Mouse (Mus musculus) forebrain, embryonic 14.5 days (tissue): ENCODE measurements at regions not wholly inside any gene's neighbourhood (a gene's known extent, or its start where the extent isn't known, plus 50 kb on each side); places are given as distances from the start of the nearest gene placed in this dataset.

ENCODE experiments used
- ATAC-seq: fragments of 200-750 bp; cut with Nextera tagmentation; 2 replicates; pipeline ENCODE4 v1.8.0; 2017; ENCODE audit warnings: mild to moderate bottlenecking, moderate library complexity
- DNase-seq: peaks from one replicate; pipeline ENCODE4 v3.0.0-alpha.2; 2015; ENCODE audit warnings: low spot score
- H3K27ac ChIP-seq: fragments of 300-500 bp; sonication (generic); 2 replicates; pipeline ENCODE4 v1.5.1; 2014; ENCODE audit warnings: low read depth, mild to moderate bottlenecking, control low read depth, low read length, moderate library complexity
- H3K27me3 ChIP-seq: fragments of 300-500 bp; sonication (generic); replicated peaks from 2 replicates; pipeline ENCODE4 v1.6.1; 2014; ENCODE audit warnings: low read length, control low read depth, mixed read lengths; ENCODE audit not compliant: control insufficient read depth, insufficient read depth
- H3K36me3 ChIP-seq: fragments of 300-500 bp; sonication (generic); 2 replicates; pipeline ENCODE4 v1.6.1; 2014; ENCODE audit warnings: low read length, control low read depth; ENCODE audit not compliant: control insufficient read depth, insufficient read depth
- H3K4me1 ChIP-seq: fragments of 300-500 bp; sonication (generic); 2 replicates; pipeline ENCODE4 v1.6.1; 2014; ENCODE audit warnings: antibody characterized with exemption, low read length, control low read depth; ENCODE audit not compliant: control insufficient read depth, insufficient read depth
- H3K4me2 ChIP-seq: fragments of 300-500 bp; sonication (generic); 2 replicates; pipeline ENCODE4 v1.6.1; 2014; ENCODE audit warnings: mild to moderate bottlenecking, control low read depth, low read length
- H3K4me3 ChIP-seq: fragments of 300-500 bp; sonication (generic); 2 replicates; pipeline ENCODE4 v1.5.1; 2014; ENCODE audit warnings: low read depth, low read length, control low read depth
- H3K9ac ChIP-seq: fragments of 300-500 bp; sonication (generic); 2 replicates; pipeline ENCODE4 v1.6.1; 2014; ENCODE audit warnings: mild to moderate bottlenecking, low read length, control low read depth, moderate library complexity
- H3K9me3 ChIP-seq: fragments of 300-500 bp; sonication (generic); replicated peaks from 2 replicates; pipeline ENCODE4 v1.6.1; 2016; ENCODE audit warnings: low read length, control low read depth, mixed read lengths; ENCODE audit not compliant: control insufficient read depth
- WGBS: fragments of 180-500 bp; shearing (Covaris S2); extraction: QIAGEN DNeasy Blood & Tissue Kit; methylation state at CpG from one replicate; pipeline ENCODE4 v1.1.7; 2014; 5-methylcytosine and 5-hydroxymethylcytosine counted together

DNA sequence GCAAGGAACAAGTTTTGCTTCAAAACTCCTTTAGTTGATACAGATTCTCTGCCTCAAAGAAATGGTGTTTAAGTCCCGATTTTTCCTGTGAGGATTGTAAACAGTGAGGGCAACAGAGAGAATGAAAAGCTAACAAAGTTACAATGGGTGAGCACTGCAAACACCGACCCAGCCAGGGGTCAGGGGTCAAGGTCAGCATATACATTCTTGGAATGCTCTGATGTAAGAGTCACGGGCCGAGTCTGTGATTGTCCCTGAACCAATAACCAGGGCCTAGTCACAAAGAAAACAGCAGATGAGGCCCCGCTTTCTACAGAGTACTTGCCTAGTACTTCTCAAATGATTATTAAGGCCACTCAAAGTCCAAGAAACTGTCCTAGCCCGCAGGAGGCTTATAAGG is 95.4 kb upstream of the Frmd6 start:
- Histone ChIP-seq H3K9me3 (no peaks in the 10 kb centered on the region), H3K27ac (no peak overlapping the region), H3K9ac (no peak overlapping the region), H3K4me1 (no peaks in the 10 kb centered on the region), H3K36me3 (no peaks in the 10 kb centered on the region), H3K27me3 (no peaks in the 10 kb centered on the region), H3K4me3 (no peak overlapping the region), H3K4me2 (no peak overlapping the region)
- ATAC-seq (no peak), DNase-seq (no peak)
- 67% methylated on average over 6 of the region's 6 CpGs for WGBS

DNA sequence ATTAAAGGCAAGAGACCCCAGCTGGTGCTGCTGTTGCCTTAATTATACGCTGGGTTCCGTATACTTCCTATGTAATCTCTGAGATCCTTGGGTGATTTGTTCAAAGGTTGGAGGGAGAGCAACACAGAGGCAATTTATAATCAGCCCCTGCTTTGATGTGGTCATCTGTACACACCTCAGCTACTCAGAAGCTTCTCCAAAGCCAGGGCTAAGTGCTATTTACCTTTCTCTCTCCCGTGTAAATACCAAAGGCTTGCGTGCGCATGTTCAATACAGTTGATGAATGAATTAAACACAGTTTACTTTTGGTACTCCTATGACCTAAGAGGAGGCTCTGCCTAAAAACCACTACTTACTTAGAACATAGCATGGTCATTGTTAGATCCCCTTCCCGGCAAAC is 93.8 kb upstream of the Frmd6 start:
- no peak overlapping the region for H3K9ac ChIP-seq
- H3K36me3 ChIP-seq = no peaks in the 10 kb centered on the region
- H3K4me1 ChIP-seq = no peaks in the 10 kb centered on the region
- H3K4me3 ChIP-seq = no peak overlapping the region
- no peak overlapping the region for H3K4me2 ChIP-seq
- no peak for DNase-seq
- WGBS = 91% methylated on average over 6 of the region's 6 CpGs
- H3K27me3 ChIP-seq = no peaks in the 10 kb centered on the region
- no peak for ATAC-seq
- no peak overlapping the region for H3K27ac ChIP-seq
- no peaks in the 10 kb centered on the region for H3K9me3 ChIP-seq

DNA sequence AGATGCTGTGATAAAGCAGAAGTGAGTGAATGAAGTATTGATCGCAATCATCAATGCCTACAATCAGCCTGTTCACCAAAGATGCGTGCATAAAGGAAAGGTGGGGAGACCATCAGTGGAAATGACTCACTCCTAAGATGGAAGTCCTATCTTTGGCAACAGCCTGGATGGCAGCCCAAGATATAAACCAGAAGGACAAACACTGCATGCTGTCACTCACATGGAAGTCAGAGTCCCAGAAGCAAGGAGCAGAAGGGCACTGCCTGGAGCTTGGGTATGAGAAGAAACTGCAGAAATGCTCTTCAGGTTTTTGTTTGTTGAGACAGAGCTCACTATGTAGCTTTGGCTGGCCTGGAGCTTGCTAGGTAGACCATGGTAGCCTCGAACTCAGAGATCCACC is 92.7 kb upstream of the Frmd6 start:
- ATAC-seq (no peak), DNase-seq (no peak)
- H3K4me2 ChIP-seq = no peak overlapping the region
- H3K4me3 ChIP-seq = no peak overlapping the region
- no peaks in the 10 kb centered on the region for H3K4me1 ChIP-seq
- H3K27me3 ChIP-seq = no peaks in the 10 kb centered on the region
- no peak overlapping the region for H3K27ac ChIP-seq
- no peak overlapping the region for H3K9ac ChIP-seq
- no peaks in the 10 kb centered on the region for H3K9me3 ChIP-seq
- WGBS = 95% methylated on average over 3 of the region's 3 CpGs
- H3K36me3 ChIP-seq = no peaks in the 10 kb centered on the region

DNA sequence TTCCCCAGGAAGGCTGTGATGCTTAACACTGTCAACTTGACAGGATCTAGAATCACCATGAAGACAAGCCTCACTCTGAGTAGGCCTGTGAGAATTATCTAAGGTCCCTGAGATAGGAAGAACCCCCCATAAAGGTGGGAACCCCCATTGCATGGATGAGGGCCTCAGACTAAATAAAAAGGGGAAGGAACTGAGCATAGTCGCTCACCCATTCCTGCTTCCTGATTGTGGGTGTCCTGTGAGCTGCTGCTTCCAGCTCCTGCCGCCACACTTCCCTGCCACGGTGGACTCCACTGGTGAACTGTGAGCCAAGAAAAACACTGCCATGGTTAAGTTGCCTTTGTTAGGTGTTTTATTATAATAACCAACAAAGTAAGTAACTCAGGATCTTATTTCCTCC is 86.8 kb upstream of the Frmd6 start:
- no peaks in the 10 kb centered on the region for H3K36me3 ChIP-seq
- no peak for DNase-seq
- no peak overlapping the region for H3K4me3 ChIP-seq
- no peaks in the 10 kb centered on the region for H3K4me1 ChIP-seq
- no peaks in the 10 kb centered on the region for H3K27me3 ChIP-seq
- WGBS = 89% methylated on average over 3 of the region's 3 CpGs
- no peak overlapping the region for H3K4me2 ChIP-seq
- H3K9ac ChIP-seq = no peak overlapping the region
- no peaks in the 10 kb centered on the region for H3K9me3 ChIP-seq
- no peak overlapping the region for H3K27ac ChIP-seq
- ATAC-seq = no peak

DNA sequence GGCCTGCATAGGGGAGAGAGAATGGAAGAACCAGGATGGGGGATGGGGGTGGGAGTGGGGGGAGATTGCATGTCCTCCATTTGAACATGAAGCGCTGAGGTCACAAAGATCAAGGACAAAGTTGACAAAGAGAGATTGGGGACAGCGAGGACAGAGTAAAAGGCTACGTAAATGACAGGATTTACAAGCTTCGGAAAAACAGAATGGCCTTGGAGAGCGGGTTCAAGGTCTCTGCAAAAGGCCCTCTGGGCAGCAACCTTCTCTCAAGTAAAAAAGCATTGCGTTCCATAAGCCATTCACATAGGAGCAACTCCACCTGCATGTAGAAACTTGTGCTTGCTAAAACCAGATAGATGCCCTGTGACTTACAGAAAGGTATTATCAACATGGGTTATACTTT is 86.0 kb upstream of the Frmd6 start:
- DNase-seq = no peak
- WGBS = 96% methylated on average over 6 of the region's 6 CpGs
- Histone ChIP-seq H3K9ac (no peak overlapping the region), H3K9me3 (no peaks in the 10 kb centered on the region), H3K4me3 (no peak overlapping the region), H3K4me1 (no peaks in the 10 kb centered on the region), H3K27ac (no peak overlapping the region), H3K4me2 (no peak overlapping the region), H3K36me3 (no peaks in the 10 kb centered on the region), H3K27me3 (no peaks in the 10 kb centered on the region)
- no peak for ATAC-seq

DNA sequence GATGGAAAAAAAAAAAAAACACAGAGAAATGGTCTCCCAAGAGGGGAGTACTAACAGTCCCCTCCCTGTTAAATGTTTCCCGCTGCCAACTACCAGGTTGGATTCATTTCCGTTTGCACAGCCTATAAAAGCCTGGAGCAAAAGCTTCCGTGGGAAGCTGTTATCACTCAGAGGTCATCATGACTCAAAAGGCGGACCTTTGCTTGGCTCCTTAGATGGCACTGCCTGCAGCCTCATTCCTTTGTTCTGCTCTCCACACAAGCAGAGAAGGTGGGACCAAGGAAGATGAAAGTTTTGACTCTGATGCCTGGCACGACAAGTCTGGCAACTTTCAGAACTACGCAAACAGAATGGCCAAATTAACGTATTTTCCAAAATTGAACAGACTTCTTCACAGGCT is 85.5 kb upstream of the Frmd6 start:
- no peak for DNase-seq
- Histone ChIP-seq H3K4me3 (no peak overlapping the region), H3K9me3 (no peaks in the 10 kb centered on the region), H3K36me3 (no peaks in the 10 kb centered on the region), H3K27ac (no peak overlapping the region), H3K9ac (no peak overlapping the region), H3K27me3 (no peaks in the 10 kb centered on the region), H3K4me2 (no peak overlapping the region), H3K4me1 (no peaks in the 10 kb centered on the region)
- no peak for ATAC-seq
- WGBS = 90% methylated on average over 7 of the region's 7 CpGs

DNA sequence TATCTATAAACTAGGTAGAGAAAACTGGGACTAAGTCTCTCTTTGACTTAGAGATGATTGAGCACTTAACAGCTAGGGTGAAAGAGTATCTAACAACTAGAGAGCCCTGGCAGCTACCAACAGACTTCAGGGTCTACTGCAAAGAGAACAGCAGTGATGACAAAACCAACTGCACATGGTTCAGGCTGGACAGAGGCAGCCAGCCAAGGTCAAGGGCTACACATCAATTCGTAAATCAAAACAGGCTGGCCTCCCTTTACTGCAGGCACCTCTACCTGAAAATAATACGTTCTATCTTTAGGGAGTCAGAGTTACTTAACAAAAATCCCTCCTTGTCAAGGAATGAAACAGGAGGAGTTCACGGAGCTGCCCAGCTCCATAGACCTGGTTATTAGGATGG is 82.5 kb upstream of the Frmd6 start:
- H3K4me2 ChIP-seq = no peak overlapping the region
- DNase-seq (no peak), ATAC-seq (no peak)
- no peak overlapping the region for H3K9ac ChIP-seq
- no peak overlapping the region for H3K27ac ChIP-seq
- H3K4me3 ChIP-seq = no peak overlapping the region
- no peaks in the 10 kb centered on the region for H3K4me1 ChIP-seq
- no peaks in the 10 kb centered on the region for H3K9me3 ChIP-seq
- no peaks in the 10 kb centered on the region for H3K36me3 ChIP-seq
- 89% methylated on average over 3 of the region's 3 CpGs for WGBS
- no peaks in the 10 kb centered on the region for H3K27me3 ChIP-seq

DNA sequence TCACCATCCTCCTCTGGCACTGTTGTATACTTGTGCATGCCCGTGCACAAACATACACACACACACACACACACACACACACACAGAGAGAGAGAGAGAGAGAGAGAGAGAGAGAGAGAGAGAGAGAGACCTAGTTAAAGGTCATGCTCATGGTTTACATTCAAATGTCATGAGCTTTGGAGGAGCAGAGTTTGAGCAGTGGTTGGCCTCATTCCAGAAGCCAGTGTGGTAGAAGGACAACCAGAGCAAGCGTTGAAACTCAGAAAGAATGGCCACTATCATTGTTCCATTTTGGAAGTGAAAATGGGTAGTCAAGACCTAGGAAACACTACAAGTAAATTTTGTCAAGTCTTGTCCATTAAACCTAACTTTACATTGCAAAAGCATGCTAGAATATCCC is 79.6 kb upstream of the Frmd6 start:
- DNase-seq (no peak), ATAC-seq (no peak)
- no peak overlapping the region for H3K9ac ChIP-seq
- H3K27ac ChIP-seq = no peak overlapping the region
- no peaks in the 10 kb centered on the region for H3K27me3 ChIP-seq
- no peaks in the 10 kb centered on the region; the same call in 1 of the 2 replicates for H3K4me1 ChIP-seq
- H3K36me3 ChIP-seq = no peaks in the 10 kb centered on the region
- WGBS = 74% methylated on average over 2 of the region's 2 CpGs
- H3K4me3 ChIP-seq = no peak overlapping the region
- H3K9me3 ChIP-seq = no peaks in the 10 kb centered on the region
- no peak overlapping the region for H3K4me2 ChIP-seq

DNA sequence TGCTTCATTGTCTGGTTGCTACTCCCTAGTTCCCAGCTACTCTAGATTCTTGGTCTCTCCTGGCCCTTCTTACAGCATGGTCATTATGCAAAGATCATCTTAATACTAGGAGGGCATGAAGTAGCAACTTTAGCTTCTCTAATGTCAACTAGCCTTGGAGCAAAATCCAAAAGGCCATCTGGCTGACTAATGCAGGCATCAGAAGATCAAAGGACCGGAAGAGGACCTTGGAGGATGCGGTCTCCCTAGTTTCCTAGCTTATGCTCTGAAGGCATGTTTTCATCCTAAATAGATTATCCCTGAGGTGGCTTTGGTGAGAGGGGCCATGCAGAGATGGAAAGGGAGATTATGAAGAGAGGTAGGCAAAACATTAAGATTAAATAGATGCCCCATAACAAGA is 75.7 kb upstream of the Frmd6 start:
- no peaks in the 10 kb centered on the region for H3K27me3 ChIP-seq
- DNase-seq = no peak
- H3K4me2 ChIP-seq = no peak overlapping the region
- peaks cover 2% of the 10 kb centered on the region; the same call in 1 of the 2 replicates for H3K4me1 ChIP-seq
- no peak for ATAC-seq
- 85% methylated on average over 2 of the region's 2 CpGs for WGBS
- no peaks in the 10 kb centered on the region for H3K36me3 ChIP-seq
- no peak overlapping the region for H3K4me3 ChIP-seq
- no peak overlapping the region for H3K27ac ChIP-seq
- H3K9me3 ChIP-seq = no peaks in the 10 kb centered on the region
- no peak overlapping the region for H3K9ac ChIP-seq
